Mouse (Mus musculus) kidney, postnatal 14 days (tissue): ENCODE data around the gene 1700025G04Rik.

Source experiments
- DNase-seq: peaks from one replicate; pipeline ENCODE4 v3.0.0; 2022; ENCODE audit warnings: mixed read lengths

The 1700025G04Rik gene

GRCm38 (mm10) chr1:151891194-151891593, 198.7 kb downstream of the 1700025G04Rik start:
- DNase-seq, result no peak

GRCm38 (mm10) chr1:151890041-151890621, 199.8 kb downstream of the 1700025G04Rik start:
- peak; percentile 53 for DNase-seq

- no peak for DNase-seq
These were observed 202.3 kb downstream of the 1700025G04Rik start for GRCm38 (mm10) chr1:151887631-151888030.

GRCm38 (mm10) chr1:151887126-151887525, 202.8 kb downstream of the 1700025G04Rik start:
- DNase-seq, result no peak

- no peak for DNase-seq
These were observed 203.8 kb downstream of the 1700025G04Rik start for GRCm38 (mm10) chr1:151886171-151886570.

- DNase-seq, result no peak
These were observed 208.7 kb downstream of the 1700025G04Rik start for GRCm38 (mm10) chr1:151881253-151881652.

- no peak for DNase-seq
These were observed 209.2 kb downstream of the 1700025G04Rik start for GRCm38 (mm10) chr1:151880731-151881130.

- DNase-seq, result no peak
These were observed 210.0 kb downstream of the 1700025G04Rik start for GRCm38 (mm10) chr1:151879966-151880365.

- no peak for DNase-seq
These were observed 210.5 kb downstream of the 1700025G04Rik start for GRCm38 (mm10) chr1:151879308-151879850.

- no peak for DNase-seq
These were observed 211.5 kb downstream of the 1700025G04Rik start for GRCm38 (mm10) chr1:151878411-151878810.

- peak; percentile 42 for DNase-seq
These were observed 217.0 kb downstream of the 1700025G04Rik start for GRCm38 (mm10) chr1:151872971-151873370.

- DNase-seq, result no peak
These were observed 225.6 kb downstream of the 1700025G04Rik start for GRCm38 (mm10) chr1:151864326-151864725.

GRCm38 (mm10) chr1:151863797-151864147, 226.2 kb downstream of the 1700025G04Rik start:
- DNase-seq, result peak; percentile 49

- peak; percentile 45 for DNase-seq
These were observed 226.7 kb downstream of the 1700025G04Rik start for GRCm38 (mm10) chr1:151863135-151863796.

- DNase-seq, result no peak
These were observed 227.8 kb downstream of the 1700025G04Rik start for GRCm38 (mm10) chr1:151862109-151862508.

GRCm38 (mm10) chr1:151861334-151861995, 228.5 kb downstream of the 1700025G04Rik start:
- no peak for DNase-seq

GRCm38 (mm10) chr1:151858474-151858873, 231.5 kb downstream of the 1700025G04Rik start:
- DNase-seq, result no peak

- DNase-seq, result no peak
These were observed 234.4 kb downstream of the 1700025G04Rik start for GRCm38 (mm10) chr1:151855561-151855960.

- no peak for DNase-seq
These were observed 237.9 kb downstream of the 1700025G04Rik start for GRCm38 (mm10) chr1:151851976-151852375.

- DNase-seq, result no peak
These were observed 238.7 kb downstream of the 1700025G04Rik start for GRCm38 (mm10) chr1:151851051-151851848.

- no peak for DNase-seq
These were observed 239.8 kb downstream of the 1700025G04Rik start for GRCm38 (mm10) chr1:151849993-151850608.

GRCm38 (mm10) chr1:151848286-151848685, 241.6 kb downstream of the 1700025G04Rik start:
- DNase-seq, result no peak
